Mouse (Mus musculus) liver, postnatal 0 days (tissue): ENCODE measurements at regions not wholly inside any gene's neighbourhood (a gene's known extent, or its start where the extent isn't known, plus 50 kb on each side); places are given as distances from the start of the nearest gene placed in this dataset.

ENCODE experiments used
- ATAC-seq: fragments of 200-750 bp; cut with Nextera tagmentation; 2 replicates; pipeline ENCODE4 v1.8.0; 2017; ENCODE audit warnings: mild to moderate bottlenecking, moderate library complexity
- DNase-seq: peaks from one replicate; pipeline ENCODE4 v3.0.0-alpha.2; 2016
- H3K27ac ChIP-seq: fragments of 300-500 bp; sonication (generic); 2 replicates; pipeline ENCODE4 v1.5.1; 2014; ENCODE audit warnings: antibody characterized with exemption, moderate library complexity, mild to moderate bottlenecking, low read depth
- H3K27me3 ChIP-seq: fragments of 300-500 bp; sonication (generic); 2 replicates; pipeline ENCODE4 v1.6.1; 2014; ENCODE audit warnings: low read length, control low read depth, mixed read lengths; ENCODE audit not compliant: insufficient read depth
- H3K36me3 ChIP-seq: fragments of 300-500 bp; sonication (generic); replicated peaks from 2 replicates; pipeline ENCODE4 v1.6.1; 2014; ENCODE audit warnings: mild to moderate bottlenecking, control low read depth, low read length, moderate library complexity, mixed read lengths; ENCODE audit not compliant: insufficient read depth
- H3K4me1 ChIP-seq: fragments of 300-500 bp; sonication (generic); 2 replicates; pipeline ENCODE4 v1.6.1; 2014; ENCODE audit warnings: antibody characterized with exemption, mild to moderate bottlenecking, control low read depth; ENCODE audit not compliant: insufficient read depth
- H3K4me2 ChIP-seq: fragments of 300-500 bp; sonication (generic); 2 replicates; pipeline ENCODE4 v1.6.1; 2014; ENCODE audit warnings: low read depth, mild to moderate bottlenecking, low read length, moderate library complexity, mixed read lengths
- H3K4me3 ChIP-seq: fragments of 300-500 bp; sonication (generic); 2 replicates; pipeline ENCODE4 v1.5.1; 2014; ENCODE audit warnings: low read depth, low read length
- H3K9ac ChIP-seq: fragments of 300-500 bp; sonication (generic); replicated peaks from 2 replicates; pipeline ENCODE4 v1.6.1; 2014; ENCODE audit warnings: mild to moderate bottlenecking, moderate library complexity
- H3K9me3 ChIP-seq: fragments of 300-500 bp; sonication (generic); 2 replicates; pipeline ENCODE4 v1.6.1; 2016; ENCODE audit warnings: mild to moderate bottlenecking, control low read depth, low read length, mixed read lengths
- CTCF ChIP-seq: sonication (generic); IDR thresholded peaks from 2 replicates; pipeline ENCODE4 v1.5.1; 2016; ENCODE audit warnings: antibody characterized with exemption, low read depth
- EP300 ChIP-seq: IDR thresholded peaks from 2 replicates; pipeline ENCODE4 v1.6.1; 2016; ENCODE audit warnings: antibody characterized with exemption, low read depth, mild to moderate bottlenecking
- WGBS: fragments of 180-500 bp; shearing (Covaris S2); extraction: QIAGEN DNeasy Blood & Tissue Kit; methylation state at CpG from one replicate; pipeline ENCODE4 v1.1.7; 2014; ENCODE audit not compliant: insufficient replicate concordance; 5-methylcytosine and 5-hydroxymethylcytosine counted together

- Histone ChIP-seq H3K4me1 (peaks cover 6% of the 10 kb centered on the region; the same call in 1 of the 2 replicates), H3K27me3 (no peaks in the 10 kb centered on the region), H3K36me3 (no peaks in the 10 kb centered on the region), H3K9me3 (no peaks in the 10 kb centered on the region), H3K4me2 (no peak overlapping the region), H3K27ac (no peak overlapping the region), H3K4me3 (no peak overlapping the region), H3K9ac (no peak overlapping the region)
- WGBS, result 56% methylated on average over 4 of the region's 4 CpGs
- DNase-seq, result no peak
- ATAC-seq, result peak; percentile 74
- TF ChIP-seq EP300 (peak; percentile 72), CTCF (no peak)
These were observed 87.2 kb upstream of the Cd93 start for GRCm38 (mm10) chr2:148530546-148530945.

GRCm38 (mm10) chr2:148529900-148530299, 86.5 kb upstream of the Cd93 start:
- H3K4me2 ChIP-seq, result no peak overlapping the region
- no peak for TF ChIP-seq EP300
- TF ChIP-seq CTCF, result no peak
- no peaks in the 10 kb centered on the region for H3K27me3 ChIP-seq
- no peak overlapping the region for H3K4me3 ChIP-seq
- no peak overlapping the region for H3K9ac ChIP-seq
- no peaks in the 10 kb centered on the region for H3K9me3 ChIP-seq
- peaks cover 6% of the 10 kb centered on the region; the same call in 1 of the 2 replicates for H3K4me1 ChIP-seq
- DNase-seq (no peak), ATAC-seq (no peak)
- H3K36me3 ChIP-seq, result no peaks in the 10 kb centered on the region
- H3K27ac ChIP-seq, result no peak overlapping the region
- WGBS, result 52% methylated on average over 2 of the region's 2 CpGs

GRCm38 (mm10) chr2:148527755-148528154, 84.4 kb upstream of the Cd93 start:
- ATAC-seq, result no peak
- H3K27ac ChIP-seq, result no peak overlapping the region
- no peak overlapping the region for H3K9ac ChIP-seq
- WGBS, result 33% methylated on average over 5 of the region's 5 CpGs
- DNase-seq, result no peak
- H3K27me3 ChIP-seq, result no peaks in the 10 kb centered on the region
- H3K4me3 ChIP-seq, result no peak overlapping the region
- H3K4me2 ChIP-seq, result no peak overlapping the region
- H3K9me3 ChIP-seq, result no peaks in the 10 kb centered on the region
- peaks cover 11% of the 10 kb centered on the region for H3K4me1 ChIP-seq
- H3K36me3 ChIP-seq, result no peaks in the 10 kb centered on the region
- TF ChIP-seq CTCF (no peak), EP300 (no peak)

- TF ChIP-seq EP300 (no peak), CTCF (no peak)
- Histone ChIP-seq H3K9me3 (no peaks in the 10 kb centered on the region), H3K4me2 (no peak overlapping the region), H3K4me1 (peaks cover 11% of the 10 kb centered on the region; the same call in 1 of the 2 replicates), H3K27me3 (no peaks in the 10 kb centered on the region), H3K9ac (no peak overlapping the region), H3K36me3 (no peaks in the 10 kb centered on the region), H3K27ac (no peak overlapping the region), H3K4me3 (no peak overlapping the region)
- 78% methylated on average over 6 of the region's 6 CpGs for WGBS
- ATAC-seq (no peak), DNase-seq (no peak)
These were observed 82.1 kb upstream of the Cd93 start for GRCm38 (mm10) chr2:148525496-148525895.

GRCm38 (mm10) chr2:148523401-148523800, 80.0 kb upstream of the Cd93 start:
- WGBS, result 63% methylated on average over 3 of the region's 3 CpGs
- Histone ChIP-seq H3K9me3 (no peaks in the 10 kb centered on the region), H3K4me2 (no peak overlapping the region), H3K9ac (no peak overlapping the region), H3K27me3 (no peaks in the 10 kb centered on the region), H3K4me1 (peaks cover 18% of the 10 kb centered on the region; the same call in 1 of the 2 replicates), H3K4me3 (no peak overlapping the region), H3K27ac (no peak overlapping the region), H3K36me3 (no peaks in the 10 kb centered on the region)
- TF ChIP-seq EP300 (no peak), CTCF (no peak)
- DNase-seq, result no peak
- no peak for ATAC-seq

- 63% methylated on average over 2 of the region's 2 CpGs for WGBS
- TF ChIP-seq CTCF, result no peak
- peak; percentile 26; the same call in 1 of the 2 replicates for ATAC-seq
These were observed 79.6 kb upstream of the Cd93 start for GRCm38 (mm10) chr2:148522936-148523335.

More at GRCm38 (mm10) chr2:148522936-148523335, 79.6 kb upstream of the Cd93 start:
- Histone ChIP-seq H3K27ac (peak overlapping the region; percentile 49; the same call in 1 of the 2 replicates), H3K4me3 (no peak overlapping the region), H3K9ac (no peak overlapping the region), H3K4me2 (no peak overlapping the region), H3K9me3 (no peaks in the 10 kb centered on the region), H3K36me3 (no peaks in the 10 kb centered on the region), H3K4me1 (peaks cover 18% of the 10 kb centered on the region; the same call in 1 of the 2 replicates), H3K27me3 (no peaks in the 10 kb centered on the region)
- DNase-seq, result no peak
